Mouse (Mus musculus): ENCODE measurements around the gene Ythdf2.

Gene Ythdf2

GRCm38 (mm10) chr4:132209299-132209698 is 2.8 kb downstream of the Ythdf2 start:
- DNase-seq (ENCODE audit: low spot score in 2 of 2): no peak

GRCm38 (mm10) chr4:132207280-132207679 is 4.8 kb downstream of the Ythdf2 start:
- DNase-seq (ENCODE audit: low spot score in 2 of 2): no peak

DNA sequence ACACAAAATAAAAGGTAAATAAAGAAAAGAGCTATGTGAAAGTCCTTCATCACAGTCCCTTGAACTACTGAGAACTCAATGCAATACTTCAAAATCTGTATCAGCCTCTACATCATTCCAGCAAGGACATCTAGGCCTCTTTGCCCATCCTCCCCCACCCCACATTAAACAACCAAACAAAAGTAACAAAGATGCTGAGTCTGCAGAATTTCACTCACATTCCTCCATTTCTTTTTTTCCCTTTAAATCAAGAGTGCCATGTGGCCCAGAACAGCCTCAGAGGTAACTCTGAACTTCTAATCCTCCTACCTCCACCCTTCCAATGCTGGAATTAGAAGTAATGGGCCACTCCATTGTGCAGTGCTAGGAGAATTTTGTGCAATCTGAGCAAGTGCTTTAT is 13.3 kb downstream of the Ythdf2 start:
- no peak for DNase-seq (ENCODE audit: low spot score in 2 of 2)

DNA sequence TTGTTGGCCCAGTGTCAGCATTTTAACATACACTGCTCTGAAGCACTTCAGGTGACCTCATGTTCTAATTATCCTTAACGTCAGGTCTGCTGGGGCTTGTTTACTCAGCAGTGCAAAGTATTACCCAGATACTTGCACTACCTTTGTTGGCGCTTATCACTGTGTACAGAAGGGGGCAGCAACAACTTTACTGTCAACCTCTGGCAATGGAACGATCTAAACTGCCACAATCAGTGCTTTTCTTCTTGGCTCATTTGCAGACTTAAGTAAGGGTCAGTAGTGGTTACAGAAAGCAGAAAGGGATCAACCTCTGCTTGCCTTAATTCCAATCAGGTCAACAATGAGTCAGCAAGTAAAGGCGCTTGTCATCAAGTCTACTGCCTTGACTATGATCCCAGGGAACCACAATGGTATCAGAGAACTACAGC is 13.8 kb downstream of the Ythdf2 start:
- DNase-seq (ENCODE audit: low spot score in 2 of 2): no peak

DNA sequence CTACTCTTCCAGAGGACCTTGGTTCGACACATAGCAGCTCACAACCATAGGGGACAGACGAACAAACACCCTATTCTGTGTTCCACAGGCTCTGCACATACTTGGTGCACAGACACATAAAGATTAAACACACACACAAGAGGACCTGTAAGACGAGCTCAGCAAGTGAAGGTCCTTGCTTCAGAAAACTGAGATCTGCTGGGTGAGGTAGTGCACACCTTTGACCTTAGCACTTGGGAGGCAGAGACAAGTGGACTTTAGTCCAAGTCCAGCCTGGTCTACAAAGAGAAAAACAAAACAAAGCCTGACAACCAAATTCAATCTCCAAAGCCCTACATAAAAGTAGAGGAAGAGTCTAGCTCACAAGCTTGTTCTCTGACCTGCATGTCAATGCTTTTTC is 17.1 kb downstream of the Ythdf2 start:
- no peak for DNase-seq (ENCODE audit: low spot score in 2 of 2)

DNA sequence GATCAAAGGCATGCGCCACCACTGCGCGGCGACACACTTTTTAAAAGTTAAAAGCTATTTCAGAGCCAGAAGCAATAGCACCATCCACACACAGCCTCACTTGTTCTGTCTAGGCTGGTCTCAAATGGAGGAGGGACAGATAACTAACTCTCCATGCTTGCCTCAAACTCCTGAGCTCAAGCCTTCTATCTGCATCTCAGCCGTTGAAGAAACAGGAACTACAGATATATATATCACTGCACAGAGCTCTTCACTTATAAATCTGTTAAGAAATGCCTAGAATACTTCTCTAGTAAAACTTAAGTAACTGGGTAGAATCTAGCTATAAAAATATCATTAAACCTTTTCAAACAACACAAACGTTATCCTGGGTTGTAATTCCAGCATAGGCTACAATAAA is 17.7 kb downstream of the Ythdf2 start:
- DNase-seq (ENCODE audit: low spot score in 2 of 2): no peak

GRCm38 (mm10) chr4:132187826-132188401 is 24.2 kb downstream of the Ythdf2 start:
- DNase-seq (ENCODE audit: low spot score in 2 of 2): no peak

DNA sequence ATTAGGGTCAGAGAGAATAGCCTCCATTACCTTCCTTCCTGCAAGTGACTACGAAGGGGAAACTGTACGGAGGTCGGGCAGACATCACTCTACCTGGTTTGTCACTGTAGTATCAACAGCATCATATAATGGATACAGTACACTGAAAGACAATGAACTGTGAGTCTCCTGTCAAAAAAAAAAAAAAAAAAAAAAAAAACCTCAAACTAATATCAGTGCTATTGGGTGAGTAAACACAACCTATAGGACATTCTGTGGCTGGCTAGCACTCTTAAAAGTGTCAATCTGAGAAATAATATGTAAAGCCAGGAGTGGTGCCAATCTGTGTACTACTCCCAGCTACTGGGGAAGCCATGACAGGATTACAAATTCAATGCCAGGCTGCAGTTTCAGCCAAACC is 28.9 kb downstream of the Ythdf2 start:
- DNase-seq (ENCODE audit: low spot score in 2 of 2): no peak

DNA sequence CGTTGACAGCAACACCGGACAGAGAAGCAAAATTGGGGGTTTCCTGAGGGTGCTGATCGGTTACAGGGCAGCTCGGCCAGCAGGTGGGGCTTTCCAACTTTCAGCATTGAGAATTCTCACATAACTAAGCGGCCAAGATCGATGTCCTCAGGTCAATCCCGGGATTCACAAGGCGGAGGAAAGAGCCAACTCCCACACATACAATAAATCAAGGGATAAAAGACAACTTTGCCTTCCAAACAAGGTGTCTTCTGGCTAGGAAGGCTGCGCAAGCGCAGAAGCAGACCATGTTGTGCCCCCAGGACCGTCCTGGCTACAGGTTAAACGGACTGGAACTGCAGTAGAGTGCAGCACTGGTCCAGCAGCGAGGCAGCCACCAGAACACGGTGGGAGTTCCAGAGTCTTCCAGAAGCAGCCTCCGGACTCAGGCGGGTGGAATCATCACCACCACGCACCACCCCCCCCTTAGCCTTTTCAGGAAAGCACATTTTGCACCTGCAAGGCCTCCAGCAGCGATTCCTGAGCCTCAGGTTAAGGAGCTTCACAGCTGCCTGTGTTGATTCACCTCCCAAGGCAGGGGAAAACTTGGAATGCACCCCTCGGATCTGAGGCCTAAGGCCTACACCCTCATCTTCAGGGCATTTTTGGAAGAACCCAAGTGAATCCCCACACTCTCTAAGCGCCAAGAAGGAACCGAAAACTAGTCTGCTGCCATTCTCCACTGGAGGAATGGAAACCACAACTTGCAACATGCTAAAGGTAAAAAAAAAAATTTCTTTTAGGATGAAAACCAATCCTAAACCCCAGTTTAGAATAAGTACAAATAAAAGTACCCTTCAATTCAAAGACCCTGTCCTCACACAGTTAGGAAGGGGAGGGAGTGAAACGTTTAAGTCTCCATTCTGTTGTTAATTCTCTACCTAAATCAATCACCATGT is 30.1 kb downstream of the Ythdf2 start:
- no peak for DNase-seq (ENCODE audit: low spot score in 2 of 2)

DNA sequence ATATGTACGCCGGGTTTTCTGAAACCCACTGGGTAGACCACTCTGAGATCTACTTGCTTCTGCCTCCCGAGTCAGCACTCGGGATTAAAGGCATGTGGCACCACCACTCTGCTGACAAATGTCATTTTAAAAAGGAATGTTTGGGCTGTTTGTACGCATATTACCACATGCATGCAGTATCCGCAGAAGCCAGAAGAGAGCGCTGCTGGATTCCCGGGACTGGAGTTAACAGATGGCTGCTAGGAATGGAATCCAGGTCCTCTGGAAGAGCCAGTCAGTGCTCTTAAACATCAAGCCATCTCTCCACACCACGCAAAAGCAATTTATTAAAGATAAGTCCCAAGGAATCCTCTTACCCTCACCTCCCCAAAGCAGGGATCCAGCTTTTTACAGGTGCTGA is 31.4 kb downstream of the Ythdf2 start:
- peak in 1 of 2 experiments; percentile 42 for DNase-seq (ENCODE audit: low spot score in 2 of 2)

DNA sequence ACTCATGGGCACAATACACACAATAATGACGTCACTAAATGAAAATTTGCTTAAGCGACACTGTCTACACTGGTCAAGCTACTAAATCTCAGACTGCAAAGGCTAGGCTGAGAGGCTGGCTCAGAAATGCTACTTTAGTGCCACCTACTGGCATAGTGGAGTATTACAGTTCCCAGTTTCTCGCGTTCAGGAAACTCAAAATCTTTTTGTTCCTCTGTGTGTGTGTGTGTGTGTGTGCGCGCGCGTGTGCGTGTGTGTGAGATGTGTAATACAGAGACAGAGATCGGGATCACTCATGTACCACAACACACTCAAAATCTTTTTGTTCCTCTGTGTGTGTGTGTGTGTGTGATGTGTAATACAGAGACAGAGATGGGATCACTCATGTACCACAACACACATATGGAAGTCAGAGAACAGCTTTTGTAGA is 33.5 kb downstream of the Ythdf2 start:
- DNase-seq (ENCODE audit: low spot score in 2 of 2): peak in 1 of 2 experiments; percentile 75

- DNase-seq (ENCODE audit: low spot score in 2 of 2): no peak
These were observed 35.6 kb downstream of the Ythdf2 start for GRCm38 (mm10) chr4:132176474-132176873.

DNA sequence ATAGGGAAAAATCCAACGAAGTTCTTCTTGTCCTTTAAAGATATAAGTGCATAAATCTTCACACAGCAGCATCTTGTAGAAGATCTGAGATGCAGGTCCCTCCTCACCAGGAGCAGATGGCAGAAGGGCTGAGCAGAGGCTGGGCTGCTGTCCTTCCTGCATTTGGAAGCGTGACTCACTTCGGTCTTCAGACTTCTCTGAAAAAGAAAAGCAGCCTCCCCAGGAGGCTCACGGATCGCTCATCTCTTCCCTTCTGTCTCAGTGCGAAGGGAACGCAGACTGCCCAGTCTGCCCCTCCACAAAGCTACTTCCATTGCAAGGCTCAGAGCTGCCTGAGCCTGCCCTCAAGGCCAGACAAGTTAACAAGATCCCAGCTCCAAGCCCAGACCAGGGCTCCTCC is 41.2 kb downstream of the Ythdf2 start:
- DNase-seq (ENCODE audit: low spot score in 2 of 2): peak; percentile 40 to 84

DNA sequence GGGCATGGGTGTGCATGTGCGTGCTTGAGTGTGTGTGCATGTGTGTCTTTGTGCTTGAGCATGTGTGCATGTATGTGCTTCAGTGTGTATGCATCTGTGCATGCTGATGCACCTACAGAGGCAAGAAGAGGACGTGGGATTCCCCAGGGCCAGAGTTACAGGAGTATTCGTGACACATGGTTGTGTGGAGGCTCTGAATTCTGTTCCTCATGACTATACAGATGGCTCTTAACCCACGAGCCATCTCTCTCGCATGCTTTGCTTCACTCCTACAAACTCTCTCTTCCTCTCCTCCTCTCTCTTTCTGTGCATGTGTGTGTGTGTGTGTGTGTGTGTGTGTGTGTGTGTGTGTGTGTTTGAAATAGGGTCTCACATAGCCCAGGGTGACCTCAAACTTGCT is 42.3 kb downstream of the Ythdf2 start:
- DNase-seq (ENCODE audit: low spot score in 2 of 2): no peak

DNA sequence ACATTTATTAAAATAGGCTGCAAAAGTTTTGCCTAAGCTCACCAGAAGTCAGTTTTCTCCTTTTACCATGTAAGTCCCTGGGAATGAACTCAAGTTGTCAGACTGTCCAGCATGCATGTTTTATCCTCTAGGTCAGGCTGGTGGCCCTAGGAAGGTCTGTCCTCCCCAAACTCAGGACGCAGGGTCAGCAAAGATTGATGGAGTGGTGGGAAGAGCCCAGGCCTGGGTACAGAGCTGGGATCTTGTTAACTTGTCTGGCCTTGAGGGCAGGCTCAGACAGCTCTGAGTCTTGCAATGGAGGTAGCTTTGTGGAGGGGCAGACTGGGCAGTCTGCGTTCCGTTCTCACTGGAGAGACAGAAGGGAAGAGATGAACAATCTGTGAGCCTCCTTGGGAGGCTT is 42.8 kb downstream of the Ythdf2 start:
- DNase-seq (ENCODE audit: low spot score in 2 of 2): no peak

- DNase-seq (ENCODE audit: low spot score in 2 of 2): no peak
These were observed 44.7 kb downstream of the Ythdf2 start for GRCm38 (mm10) chr4:132167436-132167835.

DNA sequence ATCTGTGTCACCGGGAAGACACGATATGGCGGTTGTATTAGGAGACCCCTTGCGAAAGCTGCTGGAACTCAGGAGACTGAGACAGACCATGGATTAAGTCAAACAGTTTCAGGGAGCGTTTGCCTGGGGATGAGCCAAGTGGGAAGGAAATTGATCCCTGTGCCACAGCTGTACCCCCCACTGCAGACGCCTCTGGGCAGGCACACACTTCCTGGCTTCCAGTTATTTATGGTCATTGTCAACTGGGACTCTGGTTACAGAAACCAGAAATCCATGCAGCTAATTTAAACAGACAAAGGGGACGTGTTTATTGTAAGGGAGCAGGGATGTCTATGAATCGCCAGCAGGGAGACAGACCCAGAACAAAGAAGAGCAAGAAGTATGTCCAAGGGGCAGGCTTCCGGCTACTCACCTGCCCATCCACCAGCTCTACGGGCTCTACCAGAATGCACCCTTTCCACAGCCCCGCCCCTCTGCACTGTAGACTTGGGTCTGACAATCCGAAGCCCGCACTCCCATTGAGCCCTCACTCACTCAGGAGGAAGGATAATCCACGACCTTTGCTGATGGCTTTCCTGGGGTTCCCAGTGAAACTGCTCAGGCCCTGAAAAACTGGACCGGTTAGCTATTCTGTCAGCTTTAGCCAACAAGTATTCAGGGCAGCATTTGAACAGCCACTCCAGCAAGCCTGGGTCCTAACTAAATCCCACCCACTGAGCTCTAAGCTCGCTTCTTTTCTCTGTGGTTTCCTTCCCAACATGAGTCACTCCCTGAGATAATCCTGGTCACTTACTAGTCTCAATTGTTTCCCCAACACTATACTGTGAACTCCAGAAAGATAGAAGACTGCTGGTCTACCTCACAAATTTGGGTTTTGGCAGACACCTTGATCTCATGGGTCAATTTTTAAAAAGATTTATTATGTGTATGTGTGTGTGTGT is 45.5 kb downstream of the Ythdf2 start:
- DNase-seq (ENCODE audit: low spot score in 2 of 2): no peak

- DNase-seq (ENCODE audit: low spot score in 2 of 2): peak in 1 of 2 experiments; percentile 53
These were observed 46.4 kb downstream of the Ythdf2 start for GRCm38 (mm10) chr4:132165691-132166090.

DNA sequence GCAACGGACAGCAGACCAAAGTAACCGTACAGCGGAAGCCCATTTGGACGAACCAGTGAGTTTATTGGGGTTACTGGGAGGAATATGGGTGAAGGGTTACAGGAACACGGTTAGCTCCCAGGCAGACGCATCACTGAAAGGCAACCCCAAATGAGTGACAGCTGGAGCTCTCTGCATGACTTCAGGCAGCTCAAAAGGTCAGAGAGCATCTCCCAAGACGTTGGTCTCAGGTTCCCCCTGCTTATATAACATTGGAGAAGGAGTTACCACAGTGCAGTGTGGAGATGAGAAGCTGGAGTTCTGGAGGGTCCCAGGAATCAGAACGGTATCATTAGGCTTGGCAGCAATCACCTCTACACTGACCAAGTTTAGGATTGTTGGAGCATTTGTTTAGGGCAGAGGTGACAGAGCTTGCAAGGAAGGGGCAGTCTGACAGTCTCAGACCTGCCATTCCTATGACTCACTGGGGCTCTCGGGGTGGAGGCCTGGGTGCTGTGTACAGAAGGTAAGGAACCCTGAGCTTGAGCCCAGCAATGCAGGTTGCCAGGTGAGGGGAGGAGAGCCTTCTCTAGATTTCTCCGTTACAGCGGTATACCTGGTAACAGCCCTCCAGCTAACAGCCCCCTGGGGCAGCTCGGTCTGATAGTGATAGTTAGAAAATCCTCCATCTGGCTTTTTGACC is 55.0 kb downstream of the Ythdf2 start:
- no peak for DNase-seq (ENCODE audit: low spot score in 2 of 2)

DNA sequence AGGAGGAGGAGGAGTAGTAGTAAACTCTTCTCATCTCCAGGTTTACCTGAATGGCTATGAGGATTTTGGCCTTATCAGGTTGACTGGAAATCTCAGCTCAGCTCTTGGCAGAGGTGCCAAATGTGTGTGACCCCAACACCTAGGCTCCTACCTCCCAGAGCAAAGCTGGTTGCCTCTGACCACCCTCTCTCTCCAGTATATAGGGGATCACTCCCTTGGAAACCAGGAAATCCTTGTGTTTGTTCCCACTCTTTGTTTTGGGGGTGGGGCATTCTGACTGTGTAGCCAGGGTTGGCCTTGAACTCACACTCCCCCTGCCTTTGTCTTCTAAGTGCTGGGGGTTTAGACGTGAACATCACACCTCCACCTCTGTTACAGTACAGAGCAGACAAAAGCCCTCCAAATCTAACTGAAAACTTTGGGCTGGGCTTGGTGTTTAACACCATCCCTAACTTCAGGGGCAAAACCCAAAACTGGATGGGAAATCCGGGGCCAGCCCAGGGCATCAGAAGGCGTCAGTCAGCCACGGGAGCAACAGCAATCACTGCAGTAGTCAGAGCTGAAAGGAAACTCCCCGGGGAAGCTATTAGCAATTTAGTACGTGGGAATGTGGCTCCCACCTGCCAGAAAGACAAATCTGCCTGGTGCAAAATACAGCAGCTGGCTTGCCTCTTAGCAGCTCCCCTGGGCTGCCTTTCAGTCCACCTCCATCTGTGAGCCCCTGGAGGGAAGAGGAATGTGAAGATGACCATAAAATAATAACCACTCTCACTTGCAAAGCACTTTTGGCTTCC is 57.0 kb downstream of the Ythdf2 start:
- DNase-seq (ENCODE audit: low spot score in 2 of 2): no peak

- DNase-seq (ENCODE audit: low spot score in 2 of 2): no peak
These were observed 60.4 kb downstream of the Ythdf2 start for GRCm38 (mm10) chr4:132151673-132152072.

All from left cerebral cortex, adult 9 months (tissue).